Mouse (Mus musculus): ENCODE measurements around the gene Kif11. TPM values are rescaled to one million over a fixed set of nuclear protein-coding genes. Genes with fewer than 3 reads are reported as not detected.

Gene Kif11
- polyA plus RNA-seq, 1 experiment from 2014 or later: 69.1 TPM

GRCm38 (mm10) chr19:37352756-37353155 is 23.4 kb upstream of the Kif11 start:
- Histone ChIP-seq H3K27me3 (no peaks in the 10 kb centered on the region), H3K9me3 (replicated peaks) (peaks cover 2% of the 10 kb centered on the region; the same call in 1 of the 2 replicates), H3K36me3 (ENCODE audit: poor library complexity, severe bottlenecking) (peaks cover 4% of the 10 kb centered on the region; the same call in 1 of the 2 replicates), H3K27ac (no peak overlapping the region), H3K4me2 (no peak overlapping the region), H3K4me1 (no peaks in the 10 kb centered on the region), H3K9ac (no peak overlapping the region), H3K4me3 (no peak overlapping the region)
- no peak for ATAC-seq
- 97% methylated on average over 3 of the region's 3 CpGs for WGBS

DNA sequence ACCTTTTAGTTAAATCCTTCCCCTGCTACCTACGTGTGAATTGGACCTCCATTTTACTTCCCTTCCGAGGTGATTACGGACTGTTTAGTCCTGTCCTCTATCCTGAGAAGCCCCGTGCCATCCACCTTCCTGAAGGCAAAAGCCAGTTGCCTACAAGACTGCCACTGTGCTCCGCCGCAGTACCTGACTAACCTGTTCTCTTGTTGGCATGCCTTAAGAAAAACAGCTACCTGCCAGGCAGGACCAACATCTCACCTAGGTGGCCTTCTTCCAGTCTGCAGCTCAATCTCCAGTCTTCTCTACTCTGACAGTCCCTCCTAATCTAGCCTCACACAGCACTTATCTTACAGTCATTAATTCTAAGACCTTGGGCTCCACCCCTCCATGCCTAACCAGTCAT is 22.9 kb upstream of the Kif11 start:
- no peak overlapping the region for H3K4me2 ChIP-seq
- no peak overlapping the region for H3K4me3 ChIP-seq
- ATAC-seq: no peak
- no peaks in the 10 kb centered on the region for H3K4me1 ChIP-seq
- H3K27me3 ChIP-seq: no peaks in the 10 kb centered on the region
- no peak overlapping the region for H3K9ac ChIP-seq
- no peak overlapping the region for H3K27ac ChIP-seq
- H3K36me3 ChIP-seq (ENCODE audit: poor library complexity, severe bottlenecking): peaks cover 4% of the 10 kb centered on the region; the same call in 1 of the 2 replicates
- peaks cover 2% of the 10 kb centered on the region; the same call in 1 of the 2 replicates for H3K9me3 ChIP-seq (replicated peaks)
- WGBS: 95% methylated on average over 6 of the region's 6 CpGs

- no peaks in the 10 kb centered on the region for H3K9me3 ChIP-seq (replicated peaks)
- 85% methylated on average over 5 of the region's 5 CpGs for WGBS
- no peak overlapping the region for H3K4me3 ChIP-seq
- no peaks in the 10 kb centered on the region for H3K36me3 ChIP-seq (ENCODE audit: poor library complexity, severe bottlenecking)
- H3K9ac ChIP-seq: no peak overlapping the region
- no peak for ATAC-seq
- no peak overlapping the region for H3K27ac ChIP-seq
- no peak overlapping the region for H3K4me2 ChIP-seq
- H3K27me3 ChIP-seq: no peaks in the 10 kb centered on the region
- H3K4me1 ChIP-seq: peaks cover 4% of the 10 kb centered on the region
Observed at GRCm38 (mm10) chr19:37360044-37360443, 16.2 kb upstream of the Kif11 start.

- Histone ChIP-seq H3K4me2 (no peak overlapping the region), H3K9ac (no peak overlapping the region), H3K4me3 (no peak overlapping the region), H3K36me3 (ENCODE audit: poor library complexity, severe bottlenecking) (no peaks in the 10 kb centered on the region), H3K27ac (peak overlapping the region; percentile 21; the same call in 1 of the 2 replicates), H3K9me3 (replicated peaks) (no peaks in the 10 kb centered on the region), H3K4me1 (peaks cover 4% of the 10 kb centered on the region), H3K27me3 (no peaks in the 10 kb centered on the region)
- 35% methylated on average over 5 of the region's 5 CpGs for WGBS
- peak; percentile 70 for ATAC-seq
Observed at GRCm38 (mm10) chr19:37362545-37362944, 13.7 kb upstream of the Kif11 start.

- no peaks in the 10 kb centered on the region for H3K9me3 ChIP-seq (replicated peaks)
Observed at GRCm38 (mm10) chr19:37363128-37363939, 12.9 kb upstream of the Kif11 start.

GRCm38 (mm10) chr19:37368990-37369389 is 7.2 kb upstream of the Kif11 start:
- H3K4me1 ChIP-seq: no peaks in the 10 kb centered on the region; the same call in 1 of the 2 replicates
- H3K9ac ChIP-seq: no peak overlapping the region
- H3K27ac ChIP-seq: no peak overlapping the region
- WGBS: 37% methylated on average over 1 of the region's 1 CpGs
- no peaks in the 10 kb centered on the region for H3K27me3 ChIP-seq
- H3K9me3 ChIP-seq (replicated peaks): no peaks in the 10 kb centered on the region
- H3K4me2 ChIP-seq: no peak overlapping the region
- H3K4me3 ChIP-seq: no peak overlapping the region
- H3K36me3 ChIP-seq (ENCODE audit: poor library complexity, severe bottlenecking): no peaks in the 10 kb centered on the region
- ATAC-seq: peak; percentile 38; the same call in 1 of the 2 replicates

More at GRCm38 (mm10) chr19:37363128-37363939, 12.9 kb upstream of the Kif11 start:
- ATAC-seq: peak; percentile 80
- no peak overlapping the region for H3K4me3 ChIP-seq
- WGBS: 57% methylated on average over 11 of the region's 11 CpGs
- no peaks in the 10 kb centered on the region for H3K36me3 ChIP-seq (ENCODE audit: poor library complexity, severe bottlenecking)
- no peak overlapping the region for H3K4me2 ChIP-seq
- H3K9ac ChIP-seq: no peak overlapping the region
- peaks cover 4% of the 10 kb centered on the region for H3K4me1 ChIP-seq
- H3K27ac ChIP-seq: peak overlapping the region; percentile 21
- H3K27me3 ChIP-seq: no peaks in the 10 kb centered on the region

DNA sequence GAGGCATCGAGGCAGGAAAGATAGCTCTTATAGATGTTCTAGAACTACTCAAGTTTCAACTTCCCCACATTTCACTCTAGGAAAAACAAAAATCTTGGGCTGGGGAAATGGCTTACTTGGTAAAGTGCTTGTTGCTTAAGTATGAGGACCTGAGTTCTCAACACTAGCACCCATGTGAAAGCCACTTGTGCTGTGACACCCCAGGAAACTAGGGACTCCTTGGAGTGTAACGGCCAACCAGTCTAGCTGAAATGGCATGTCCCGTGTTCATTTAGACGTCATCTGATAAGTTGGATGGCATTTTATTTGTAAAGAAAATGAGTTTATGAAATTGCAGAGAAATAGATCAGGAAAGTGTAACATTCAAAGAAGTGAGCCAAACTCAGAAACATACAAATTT is 6.3 kb upstream of the Kif11 start:
- H3K4me1 ChIP-seq: 0 out of 2 replicates have a peak, but pooled peaks cover under 1% of the 10 kb centered on the region
- no peak overlapping the region for H3K27ac ChIP-seq
- H3K9ac ChIP-seq: no peak overlapping the region
- 91% methylated on average over 4 of the region's 4 CpGs for WGBS
- H3K27me3 ChIP-seq: no peaks in the 10 kb centered on the region
- H3K9me3 ChIP-seq (replicated peaks): no peaks in the 10 kb centered on the region
- H3K36me3 ChIP-seq (ENCODE audit: poor library complexity, severe bottlenecking): no peaks in the 10 kb centered on the region
- ATAC-seq: no peak
- no peak overlapping the region for H3K4me3 ChIP-seq
- H3K4me2 ChIP-seq: no peak overlapping the region

- ATAC-seq: no peak
- WGBS: 85% methylated on average over 5 of the region's 5 CpGs
- H3K4me1 ChIP-seq: peaks cover 5% of the 10 kb centered on the region
- H3K27me3 ChIP-seq: no peaks in the 10 kb centered on the region
- no peaks in the 10 kb centered on the region for H3K9me3 ChIP-seq (replicated peaks)
- H3K9ac ChIP-seq: no peak overlapping the region
- no peaks in the 10 kb centered on the region for H3K36me3 ChIP-seq (ENCODE audit: poor library complexity, severe bottlenecking)
- H3K27ac ChIP-seq: no peak overlapping the region
- H3K4me3 ChIP-seq: no peak overlapping the region
- H3K4me2 ChIP-seq: no peak overlapping the region
Observed at GRCm38 (mm10) chr19:37370356-37370755, 5.8 kb upstream of the Kif11 start.

- Histone ChIP-seq H3K9ac (peak overlapping the region; percentile 83), H3K27me3 (no peaks in the 10 kb centered on the region), H3K36me3 (ENCODE audit: poor library complexity, severe bottlenecking) (no peaks in the 10 kb centered on the region), H3K4me1 (peaks cover 33% of the 10 kb centered on the region), H3K4me2 (peak overlapping the region; percentile 70), H3K27ac (peak overlapping the region; percentile 97), H3K4me3 (peak overlapping the region; percentile 85), H3K9me3 (replicated peaks) (no peaks in the 10 kb centered on the region)
- ATAC-seq: no peak
- WGBS: 23% methylated on average over 7 of the region's 7 CpGs
Observed at GRCm38 (mm10) chr19:37374941-37375754, 1.1 kb upstream of the Kif11 start.

GRCm38 (mm10) chr19:37376841-37377240 is 638 bp downstream of the Kif11 start:
- no peak overlapping the region for H3K27ac ChIP-seq
- 1% methylated on average over 11 of the region's 11 CpGs for WGBS
- peak overlapping the region; percentile 83 for H3K9ac ChIP-seq
- H3K4me1 ChIP-seq: peaks cover 39% of the 10 kb centered on the region
- no peaks in the 10 kb centered on the region for H3K27me3 ChIP-seq
- peak overlapping the region; percentile 85 for H3K4me3 ChIP-seq
- H3K9me3 ChIP-seq (replicated peaks): no peaks in the 10 kb centered on the region
- no peak for ATAC-seq
- H3K36me3 ChIP-seq (ENCODE audit: poor library complexity, severe bottlenecking): no peaks in the 10 kb centered on the region
- H3K4me2 ChIP-seq: peak overlapping the region; percentile 70

- 26% methylated on average over 8 of the region's 8 CpGs for WGBS
- H3K36me3 ChIP-seq (ENCODE audit: poor library complexity, severe bottlenecking): no peaks in the 10 kb centered on the region
- no peak for ATAC-seq
- peak overlapping the region; percentile 85 for H3K4me3 ChIP-seq
- peaks cover 39% of the 10 kb centered on the region for H3K4me1 ChIP-seq
- no peaks in the 10 kb centered on the region for H3K9me3 ChIP-seq (replicated peaks)
- H3K4me2 ChIP-seq: peak overlapping the region; percentile 70
- no peaks in the 10 kb centered on the region for H3K27me3 ChIP-seq
- H3K27ac ChIP-seq: no peak overlapping the region
- H3K9ac ChIP-seq: peak overlapping the region; percentile 83
Observed at GRCm38 (mm10) chr19:37377404-37377990, 1.3 kb downstream of the Kif11 start.

DNA sequence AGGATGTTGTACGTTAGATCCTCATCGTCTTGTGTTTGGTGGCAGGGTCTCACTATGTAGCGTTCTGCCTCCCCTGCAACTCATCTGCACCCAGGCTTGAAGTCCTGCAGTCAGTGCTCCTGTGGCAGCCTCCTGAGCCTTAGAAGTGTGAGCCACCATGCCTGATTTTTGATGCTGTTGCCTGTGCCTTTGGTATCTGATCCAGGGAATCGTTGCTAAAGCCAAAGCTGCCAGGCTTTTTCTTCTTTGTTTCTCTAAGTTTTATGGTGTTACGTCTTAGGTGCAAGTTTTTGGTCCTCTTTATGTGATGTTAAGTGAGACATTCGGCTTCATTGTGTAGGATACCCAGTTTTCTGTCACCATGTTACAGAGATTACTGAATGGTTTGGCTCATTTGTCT is 2.6 kb downstream of the Kif11 start:
- H3K4me2 ChIP-seq: peak overlapping the region; percentile 70
- H3K9ac ChIP-seq: no peak overlapping the region
- H3K27ac ChIP-seq: no peak overlapping the region
- no peaks in the 10 kb centered on the region for H3K9me3 ChIP-seq (replicated peaks)
- ATAC-seq: no peak
- H3K4me3 ChIP-seq: peak overlapping the region; percentile 9
- peaks cover 39% of the 10 kb centered on the region for H3K4me1 ChIP-seq
- H3K36me3 ChIP-seq (ENCODE audit: poor library complexity, severe bottlenecking): no peaks in the 10 kb centered on the region
- WGBS: 73% methylated on average over 6 of the region's 6 CpGs
- no peaks in the 10 kb centered on the region for H3K27me3 ChIP-seq

Measured in forebrain, embryonic 13.5 days (tissue).